Mouse (Mus musculus) kidney, adult 2 months (tissue): Measurements from ENCODE around the gene Ercc6l.

Experiments used
- CTCF ChIP-seq: fragments of 200-500 bp; conservative IDR thresholded peaks from 2 replicates; pipeline ENCODE4 v1.5.1; 2011; ENCODE audit warnings: low read depth, mild to moderate bottlenecking, control low read depth, low read length, moderate library complexity, mixed read lengths; ENCODE audit not compliant: insufficient read depth, insufficient read length
- POLR2A ChIP-seq: fragments of 200-500 bp; IDR thresholded peaks from one replicate; pipeline ENCODE4 v1.6.1; 2011; ENCODE audit warnings: low read depth, low read length, control low read depth

GRCm38 (mm10) chrX:102169724-102170123 lies 12.8 kb upstream of the Ercc6l start:
- TF ChIP-seq CTCF, result no peak
- TF ChIP-seq POLR2A, result no peak
